Mouse (Mus musculus) hindbrain, embryonic 16.5 days (tissue): ENCODE results near the gene Pml. TPM values are rescaled to one million over a fixed set of nuclear protein-coding genes. Genes with fewer than 3 reads are reported as not detected.
A peak's percentile ranks its signal among the peaks of the same experiment; 100 is the strongest.

Experiments
- ATAC-seq: fragments of 200-750 bp; cut with Nextera tagmentation; 2 replicates; pipeline ENCODE4 v1.8.0; 2017; ENCODE audit warnings: moderate TSS enrichment, moderate library complexity
- H3K27ac ChIP-seq: fragments of 300-500 bp; sonication (generic); 2 replicates; pipeline ENCODE4 v1.5.1; 2014; ENCODE audit warnings: low read depth, mild to moderate bottlenecking, control low read depth, low read length, moderate library complexity
- H3K27me3 ChIP-seq: fragments of 300-500 bp; sonication (generic); replicated peaks from 2 replicates; pipeline ENCODE4 v1.6.1; 2014; ENCODE audit warnings: low read length; ENCODE audit not compliant: control insufficient read depth, insufficient read depth
- H3K36me3 ChIP-seq: fragments of 300-500 bp; sonication (generic); 2 replicates; pipeline ENCODE4 v1.6.1; 2014; ENCODE audit warnings: mild to moderate bottlenecking, low read length, moderate library complexity, mixed read lengths; ENCODE audit not compliant: control insufficient read depth, insufficient read depth
- H3K4me1 ChIP-seq: fragments of 300-500 bp; sonication (generic); 2 replicates; pipeline ENCODE4 v1.6.1; 2014; ENCODE audit warnings: low read depth, low read length; ENCODE audit not compliant: control insufficient read depth, insufficient read depth
- H3K4me2 ChIP-seq: fragments of 300-500 bp; sonication (generic); 2 replicates; pipeline ENCODE4 v1.6.1; 2014; ENCODE audit warnings: mild to moderate bottlenecking, low read length, control low read depth, moderate library complexity
- H3K4me3 ChIP-seq: fragments of 300-500 bp; sonication (generic); 2 replicates; pipeline ENCODE4 v1.5.1; 2014; ENCODE audit warnings: mild to moderate bottlenecking, low read length, control low read depth, moderate library complexity
- H3K9ac ChIP-seq: fragments of 300-500 bp; sonication (generic); 2 replicates; pipeline ENCODE4 v1.6.1; 2014; ENCODE audit warnings: low read depth, mild to moderate bottlenecking, control low read depth, low read length, moderate library complexity
- H3K9me3 ChIP-seq: fragments of 300-500 bp; sonication (generic); 2 replicates; pipeline ENCODE4 v1.6.1; 2014; ENCODE audit warnings: mild to moderate bottlenecking, low read length, moderate library complexity; ENCODE audit not compliant: control insufficient read depth
- WGBS: fragments of 180-500 bp; shearing (Covaris S2); extraction: QIAGEN DNeasy Blood & Tissue Kit; methylation state at CpG from one replicate; pipeline ENCODE4 v1.1.7; 2014; 5-methylcytosine and 5-hydroxymethylcytosine counted together
- polyA plus RNA-seq: library from polyadenylated mRNA; unstranded; fragments of >200 nt; fragmentation: Nextera tagmentation; extraction: Ambion mirVana; gene quantifications from 2 replicates; pipeline ENCODE4 v1.2.1, GENCODE M21; 2015

Gene Pml
- polyA plus RNA-seq, 1 experiment from 2014 or later, result 3.9 TPM

DNA sequence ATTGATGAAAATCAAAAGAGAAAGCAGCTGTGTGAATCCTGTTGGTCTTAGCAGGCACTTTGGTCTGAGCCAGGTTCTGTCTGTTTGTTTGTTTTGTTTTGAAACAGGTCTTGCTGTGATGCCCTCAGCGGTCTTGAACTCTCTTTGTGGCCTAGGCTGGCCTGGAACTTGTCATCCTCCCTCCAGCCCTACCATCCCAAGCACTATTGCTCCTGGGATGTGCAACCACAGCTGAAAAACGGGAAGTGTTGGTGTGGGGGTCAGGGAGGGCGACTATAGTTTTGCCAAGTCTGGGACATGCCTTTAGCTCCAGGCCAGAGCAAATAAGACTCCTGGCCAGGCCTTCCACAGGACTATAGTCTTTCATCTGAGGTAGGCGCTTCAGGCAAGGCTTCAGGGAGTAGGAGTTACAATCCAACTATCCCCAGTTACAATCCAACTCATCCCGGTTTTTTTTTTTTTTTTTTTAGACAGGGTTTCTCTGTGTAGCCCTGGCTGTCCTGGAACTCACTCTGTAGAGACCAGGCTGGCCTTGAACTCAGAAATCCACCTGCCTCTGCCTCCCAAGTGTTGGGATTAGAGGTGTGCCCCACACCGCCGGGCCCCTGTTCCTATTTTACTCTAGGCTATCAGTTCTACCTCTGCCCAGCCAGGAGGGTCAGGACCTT is 706 bp downstream of the Pml start:
- Histone ChIP-seq H3K27me3 (no peaks in the 10 kb centered on the region), H3K9ac (peak overlapping the region; percentile 59), H3K4me1 (peaks cover 9% of the 10 kb centered on the region), H3K27ac (no peak overlapping the region), H3K4me2 (peak overlapping the region; percentile 61), H3K9me3 (no peaks in the 10 kb centered on the region), H3K36me3 (no peaks in the 10 kb centered on the region), H3K4me3 (peak overlapping the region; percentile 45)
- 47% methylated on average over 7 of the region's 7 CpGs for WGBS
- ATAC-seq, result no peak

GRCm38 (mm10) chr9:58247064-58247759 is 2.4 kb downstream of the Pml start:
- WGBS, result 14% methylated on average over 25 of the region's 25 CpGs
- no peaks in the 10 kb centered on the region for H3K27me3 ChIP-seq
- H3K36me3 ChIP-seq, result no peaks in the 10 kb centered on the region
- ATAC-seq, result peak; percentile 87
- H3K9ac ChIP-seq, result peak overlapping the region; percentile 60
- H3K4me2 ChIP-seq, result peak overlapping the region; percentile 41
- H3K4me1 ChIP-seq, result peaks cover 11% of the 10 kb centered on the region
- peak overlapping the region; percentile 11; the same call in 1 of the 2 replicates for H3K27ac ChIP-seq
- H3K4me3 ChIP-seq, result peak overlapping the region; percentile 13; the same call in 1 of the 2 replicates
- H3K9me3 ChIP-seq, result no peaks in the 10 kb centered on the region

DNA sequence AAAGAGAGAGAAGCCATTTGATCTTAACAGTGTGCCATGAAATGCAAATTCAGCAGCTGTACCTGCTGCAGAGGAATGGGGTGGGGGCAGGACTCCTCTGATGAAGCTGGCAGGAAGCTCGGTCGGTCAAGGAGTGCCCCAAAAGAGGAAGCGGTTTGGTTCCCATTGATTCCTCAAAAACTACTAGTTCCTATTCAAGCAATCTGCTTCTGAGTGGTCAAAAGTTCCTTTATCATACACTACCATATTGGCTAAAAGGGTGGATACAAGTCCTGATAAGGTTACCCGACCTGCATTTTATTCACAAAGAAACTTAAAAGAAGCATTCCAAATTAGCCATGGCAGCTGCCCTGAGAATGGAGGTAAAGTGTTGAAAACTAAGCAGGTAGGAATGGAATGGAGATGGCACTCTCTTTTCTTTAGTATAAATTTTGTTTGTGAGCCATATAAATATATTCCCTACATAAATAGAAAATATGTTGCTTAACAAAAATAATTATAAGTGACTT is 3.4 kb downstream of the Pml start:
- Histone ChIP-seq H3K9ac (no peak overlapping the region), H3K4me2 (no peak overlapping the region), H3K4me1 (peaks cover 19% of the 10 kb centered on the region), H3K27ac (no peak overlapping the region), H3K36me3 (no peaks in the 10 kb centered on the region), H3K9me3 (no peaks in the 10 kb centered on the region), H3K4me3 (no peak overlapping the region), H3K27me3 (no peaks in the 10 kb centered on the region)
- WGBS, result 83% methylated on average over 4 of the region's 4 CpGs
- no peak for ATAC-seq

GRCm38 (mm10) chr9:58243696-58244095 is 5.9 kb downstream of the Pml start:
- WGBS, result 87% methylated on average over 6 of the region's 6 CpGs

GRCm38 (mm10) chr9:58242696-58243095 is 6.9 kb downstream of the Pml start:
- ATAC-seq, result no peak
- Histone ChIP-seq H3K4me2 (no peak overlapping the region), H3K4me3 (no peak overlapping the region), H3K9ac (no peak overlapping the region), H3K27ac (no peak overlapping the region), H3K4me1 (peaks cover 19% of the 10 kb centered on the region), H3K27me3 (no peaks in the 10 kb centered on the region), H3K36me3 (no peaks in the 10 kb centered on the region), H3K9me3 (no peaks in the 10 kb centered on the region)
- WGBS, result 83% methylated on average over 5 of the region's 5 CpGs

More at GRCm38 (mm10) chr9:58243696-58244095, 5.9 kb downstream of the Pml start:
- H3K27ac ChIP-seq, result no peak overlapping the region
- peaks cover 19% of the 10 kb centered on the region for H3K4me1 ChIP-seq
- no peaks in the 10 kb centered on the region for H3K36me3 ChIP-seq
- no peaks in the 10 kb centered on the region for H3K27me3 ChIP-seq
- ATAC-seq, result no peak
- H3K4me3 ChIP-seq, result no peak overlapping the region
- H3K9me3 ChIP-seq, result no peaks in the 10 kb centered on the region
- no peak overlapping the region for H3K9ac ChIP-seq
- no peak overlapping the region for H3K4me2 ChIP-seq

DNA sequence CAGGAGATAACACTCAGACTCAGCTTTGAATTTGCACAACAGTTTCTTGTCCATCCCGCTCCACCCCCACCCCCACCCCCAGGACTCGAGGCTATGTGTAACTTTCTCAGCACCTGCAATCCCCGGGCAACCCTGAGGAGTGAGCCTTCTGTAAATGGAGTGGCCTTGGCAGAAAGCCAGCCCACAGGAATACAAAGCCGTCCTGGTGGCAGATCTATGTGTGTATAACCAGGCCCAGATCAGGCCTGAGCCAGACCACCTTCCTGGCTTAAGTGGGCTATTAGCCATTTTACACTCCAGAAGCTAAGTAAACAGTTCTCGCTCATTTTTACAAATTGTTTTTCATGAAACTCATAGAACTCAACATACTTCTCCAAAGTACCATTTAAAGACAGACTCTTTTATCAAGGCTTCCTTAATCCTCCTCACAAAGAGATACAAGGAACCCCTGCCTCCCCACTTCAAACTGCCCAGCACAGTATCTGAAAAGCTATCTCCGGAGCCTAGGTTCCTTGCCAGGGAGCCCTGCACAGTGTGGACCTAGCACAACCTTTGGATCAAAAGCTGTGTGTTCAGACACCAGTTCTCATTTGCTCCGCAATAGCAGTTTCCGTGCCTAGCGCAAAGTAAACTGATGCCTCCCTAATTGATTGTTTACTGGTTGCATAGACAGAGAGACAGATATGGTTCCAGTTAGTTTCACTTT is 7.7 kb downstream of the Pml start:
- Histone ChIP-seq H3K27me3 (no peaks in the 10 kb centered on the region), H3K9me3 (no peaks in the 10 kb centered on the region), H3K4me3 (no peak overlapping the region), H3K36me3 (no peaks in the 10 kb centered on the region), H3K27ac (0 out of 2 replicates have a peak overlapping the region, but pooled peaks have one; percentile 48), H3K4me1 (peaks cover 13% of the 10 kb centered on the region), H3K4me2 (no peak overlapping the region), H3K9ac (no peak overlapping the region)
- 0 out of 2 replicates have a peak, but pooled peaks have one; percentile 48 for ATAC-seq
- 50% methylated on average over 9 of the region's 9 CpGs for WGBS

GRCm38 (mm10) chr9:58234502-58235015 is 15.0 kb downstream of the Pml start:
- Histone ChIP-seq H3K27me3 (no peaks in the 10 kb centered on the region), H3K27ac (no peak overlapping the region), H3K4me2 (no peak overlapping the region), H3K9ac (no peak overlapping the region), H3K4me3 (no peak overlapping the region), H3K36me3 (no peaks in the 10 kb centered on the region), H3K9me3 (no peaks in the 10 kb centered on the region), H3K4me1 (no peaks in the 10 kb centered on the region)
- WGBS, result 97% methylated on average over 28 of the region's 28 CpGs
- no peak for ATAC-seq

GRCm38 (mm10) chr9:58232374-58232773 is 17.2 kb downstream of the Pml start:
- WGBS, result 84% methylated on average over 5 of the region's 5 CpGs
- Histone ChIP-seq H3K4me1 (no peaks in the 10 kb centered on the region), H3K9me3 (no peaks in the 10 kb centered on the region), H3K27me3 (no peaks in the 10 kb centered on the region), H3K9ac (no peak overlapping the region), H3K4me3 (no peak overlapping the region), H3K36me3 (0 out of 2 replicates have a peak, but pooled peaks cover 2% of the 10 kb centered on the region), H3K4me2 (no peak overlapping the region), H3K27ac (no peak overlapping the region)
- no peak for ATAC-seq
